Mouse (Mus musculus) small intestine, adult 2 months (tissue): ENCODE measurements around the gene Ptprm.

Experiments used
- CTCF ChIP-seq: fragments of 200-500 bp; IDR thresholded peaks from 2 replicates; pipeline ENCODE4 v1.5.1; 2012; ENCODE audit warnings: low read depth, mild to moderate bottlenecking, control low read depth, inconsistent platforms, low read length, moderate library complexity, mixed read lengths; ENCODE audit not compliant: insufficient replicate concordance, insufficient read length; ENCODE audit errors: extremely low read depth
- POLR2A ChIP-seq: fragments of 200-500 bp; IDR thresholded peaks from 2 replicates; pipeline ENCODE4 v1.6.1; 2012; ENCODE audit warnings: low read depth, mild to moderate bottlenecking, control low read depth, inconsistent platforms, low read length, moderate library complexity

- TF ChIP-seq POLR2A (no peak), CTCF (no peak)
These were observed 138.9 kb downstream of the Ptprm start for GRCm38 (mm10) chr17:67215326-67215725.
